Mouse (Mus musculus): Measurements from ENCODE around the gene Amy2a3. TPM values are rescaled to one million over a fixed set of nuclear protein-coding genes. Genes with fewer than 3 reads are reported as not detected.

The Amy2a3 gene
- polyA plus RNA-seq (2017; shearing (Covaris generic)), result not detected

DNA sequence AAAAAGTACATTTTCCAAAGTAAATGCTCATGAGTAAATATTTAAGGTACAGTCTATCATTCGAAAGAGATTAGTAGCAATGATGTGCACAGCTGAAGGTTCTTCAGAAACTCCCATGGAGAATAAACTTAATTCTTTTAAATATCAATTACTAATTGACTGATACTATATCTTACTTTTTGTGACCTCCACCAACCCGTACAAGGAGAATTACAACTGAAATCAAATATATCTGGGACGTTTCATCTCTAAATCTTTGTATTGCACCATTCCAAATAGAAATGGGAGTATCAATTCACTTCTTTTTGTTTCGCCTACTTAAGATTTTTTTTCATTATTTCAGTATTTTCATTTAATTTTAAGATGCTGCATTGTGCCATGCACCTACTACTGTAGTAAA, at the start of gene Amy2a3:
Amy2a3 (minus strand) TSS at position 101 of the 400 bp plus-strand sequence.

DNA sequence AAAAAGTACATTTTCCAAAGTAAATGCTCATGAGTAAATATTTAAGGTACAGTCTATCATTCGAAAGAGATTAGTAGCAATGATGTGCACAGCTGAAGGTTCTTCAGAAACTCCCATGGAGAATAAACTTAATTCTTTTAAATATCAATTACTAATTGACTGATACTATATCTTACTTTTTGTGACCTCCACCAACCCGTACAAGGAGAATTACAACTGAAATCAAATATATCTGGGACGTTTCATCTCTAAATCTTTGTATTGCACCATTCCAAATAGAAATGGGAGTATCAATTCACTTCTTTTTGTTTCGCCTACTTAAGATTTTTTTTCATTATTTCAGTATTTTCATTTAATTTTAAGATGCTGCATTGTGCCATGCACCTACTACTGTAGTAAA, 32.7 kb upstream of the Amy2a3 start, which contains the start of gene Amy2a2:
Amy2a2 (minus strand) TSS at position 101 of the 400 bp plus-strand sequence.

DNA sequence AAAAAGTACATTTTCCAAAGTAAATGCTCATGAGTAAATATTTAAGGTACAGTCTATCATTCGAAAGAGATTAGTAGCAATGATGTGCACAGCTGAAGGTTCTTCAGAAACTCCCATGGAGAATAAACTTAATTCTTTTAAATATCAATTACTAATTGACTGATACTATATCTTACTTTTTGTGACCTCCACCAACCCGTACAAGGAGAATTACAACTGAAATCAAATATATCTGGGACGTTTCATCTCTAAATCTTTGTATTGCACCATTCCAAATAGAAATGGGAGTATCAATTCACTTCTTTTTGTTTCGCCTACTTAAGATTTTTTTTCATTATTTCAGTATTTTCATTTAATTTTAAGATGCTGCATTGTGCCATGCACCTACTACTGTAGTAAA, 32.5 kb downstream of the Amy2a3 start, which contains the start of gene Amy2a4:
Amy2a4 (minus strand) TSS at position 101 of the 400 bp plus-strand sequence.

Other genes starting within 250 kb of the Amy2a3 start
- gene Amy2a5, start 65.2 kb downstream of the Amy2a3 start, polyA plus RNA-seq (2017; shearing (Covaris generic)), result 0.14 TPM
- gene Amy2a4, start 32.6 kb downstream of the Amy2a3 start, polyA plus RNA-seq (2017; shearing (Covaris generic)), result not detected
- gene Amy2a2, start 32.6 kb upstream of the Amy2a3 start, polyA plus RNA-seq (2017; shearing (Covaris generic)), result not detected
- gene Amy2a1, start 208.4 kb upstream of the Amy2a3 start, polyA plus RNA-seq (2017; shearing (Covaris generic)), result not detected